Mouse (Mus musculus): ENCODE measurements around the gene Vmn1r203. TPM values are rescaled to one million over a fixed set of nuclear protein-coding genes. Genes with fewer than 3 reads are reported as not detected.
"Not testable (repeated sequence)": the region's sequence is repeated elsewhere in the genome, so short reads cannot be mapped to it uniquely, and the experiment has no call there.

The Vmn1r203 gene
- not detected in 2 replicates for polyA plus RNA-seq (2012; ENCODE audit: insufficient read depth, low replicate concordance)

DNA sequence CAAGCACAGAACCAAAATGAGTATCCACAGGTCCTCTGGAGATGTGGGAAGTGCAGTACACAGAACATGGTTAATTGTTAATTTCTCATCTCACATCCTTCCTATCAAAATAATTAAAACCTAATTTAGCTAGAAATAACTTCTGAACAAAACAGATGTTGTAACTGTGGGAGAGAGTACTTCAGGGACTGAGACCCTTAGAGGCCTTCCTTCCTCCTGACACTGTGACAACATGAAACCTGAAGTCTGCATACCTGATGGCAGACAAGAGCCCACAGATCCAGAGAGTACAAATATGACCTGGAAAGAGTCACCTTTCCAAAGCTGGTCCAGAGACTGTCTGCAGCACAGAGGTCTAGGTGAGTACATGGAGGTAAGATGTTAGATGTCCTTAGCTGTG lies at the start of gene Vmn1r203:
Gene Vmn1r203 (plus strand): TSS at position 301 of the 400 bp plus-strand sequence.
- H3K4me3 ChIP-seq (replicated peaks): no peak within 1 kb of the TSS
- H3K9me3 ChIP-seq: no peaks in the 10 kb centered on the region
- H3K36me3 ChIP-seq (replicated peaks; ENCODE audit: low read length): no peaks in the 10 kb centered on the region
- TF ChIP-seq FLI1 (IDR thresholded peaks at IDR 0.05; ENCODE audit: low read length) (no peak), GATA1 (IDR thresholded peaks at IDR 0.05; ENCODE audit: borderline replicate concordance, low read length) (no peak)
- H3K27me3 ChIP-seq (replicated peaks): no peaks in the 10 kb centered on the region
- no peaks in the 10 kb centered on the region for H3K4me1 ChIP-seq

DNA sequence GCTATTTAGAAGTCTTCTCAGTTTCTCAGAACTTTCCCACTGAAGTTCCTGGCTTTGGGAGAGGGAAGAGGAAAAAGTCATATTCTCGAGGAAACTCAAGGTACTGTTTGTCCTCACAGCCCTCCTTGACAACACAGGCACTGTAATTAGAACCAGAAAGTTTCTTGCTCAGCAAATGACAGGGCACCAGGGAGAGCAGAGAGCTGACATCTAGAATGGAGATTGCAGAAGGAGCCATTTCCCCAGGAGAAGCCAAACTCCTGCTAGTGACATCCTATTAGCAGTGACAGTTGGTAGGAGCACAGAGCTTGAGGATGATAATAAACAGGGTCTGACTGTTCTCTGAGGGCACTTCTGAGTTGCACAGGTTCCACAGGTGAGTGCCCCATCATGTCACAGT lies 46.3 kb upstream of the Vmn1r203 start, which contains the start of gene Vmn1r201:
Gene Vmn1r201 (plus strand): TSS at position 301 of the 400 bp plus-strand sequence.
- Histone ChIP-seq H3K9me3 (peaks cover 9% of the 10 kb centered on the region; the same call in 1 of the 2 replicates), H3K36me3 (replicated peaks; ENCODE audit: low read length) (no peaks in the 10 kb centered on the region), H3K4me1 (no peaks in the 10 kb centered on the region), H3K4me3 (replicated peaks) (no peak within 1 kb of the TSS), H3K27me3 (replicated peaks) (no peaks in the 10 kb centered on the region)
- TF ChIP-seq FLI1 (IDR thresholded peaks at IDR 0.05; ENCODE audit: low read length) (no peak), GATA1 (IDR thresholded peaks at IDR 0.05; ENCODE audit: borderline replicate concordance, low read length) (no peak)

DNA sequence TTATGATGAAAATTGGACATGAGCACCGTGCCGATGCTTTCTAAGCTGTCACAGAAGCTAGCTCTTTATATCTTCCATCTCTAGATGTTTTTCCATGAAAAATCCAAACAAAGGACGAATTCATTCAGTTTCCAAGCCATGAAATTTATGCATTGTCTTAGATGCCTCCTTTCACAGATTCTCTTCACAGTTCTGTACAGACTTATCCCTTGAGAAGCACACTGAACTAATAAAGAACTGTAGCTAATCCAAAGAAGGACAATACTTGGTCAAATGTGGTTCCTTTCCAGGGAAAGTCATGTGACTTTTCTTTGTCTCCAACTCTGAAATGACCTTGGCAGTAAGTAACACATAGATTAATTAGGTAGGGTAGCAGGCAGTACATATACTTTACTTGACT lies 15.5 kb upstream of the Vmn1r203 start:
- no peaks in the 10 kb centered on the region for H3K27me3 ChIP-seq (replicated peaks)
- TF ChIP-seq FLI1 (IDR thresholded peaks at IDR 0.05; ENCODE audit: low read length) (no peak), GATA1 (IDR thresholded peaks at IDR 0.05; ENCODE audit: borderline replicate concordance, low read length) (no peak)
- H3K4me3 ChIP-seq (replicated peaks): no peak overlapping the region
- no peaks in the 10 kb centered on the region for H3K36me3 ChIP-seq (replicated peaks; ENCODE audit: low read length)
- no peaks in the 10 kb centered on the region for H3K4me1 ChIP-seq
- H3K9me3 ChIP-seq: no peaks in the 10 kb centered on the region

DNA sequence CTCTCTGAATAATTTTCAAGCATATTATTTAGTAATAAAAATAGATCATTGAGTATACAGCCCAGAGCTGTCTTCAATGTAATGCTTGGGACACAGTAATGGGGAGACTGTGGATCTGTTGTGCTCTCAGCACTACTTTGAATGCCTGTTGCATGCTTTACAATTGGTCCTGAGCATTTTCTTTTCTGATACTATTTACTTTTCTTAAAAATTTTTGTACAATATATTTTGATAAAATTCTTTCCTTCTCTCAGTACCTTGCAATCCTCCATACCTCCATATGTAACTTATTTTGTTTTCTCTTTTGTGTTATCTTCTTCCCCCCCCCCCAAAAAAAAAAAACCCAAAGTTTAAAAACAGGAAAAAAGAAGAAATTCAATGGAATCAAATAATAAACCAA lies 12.6 kb upstream of the Vmn1r203 start, which contains the start of gene Vmn1r202:
Gene Vmn1r202 (minus strand): TSS at position 101 of the 400 bp plus-strand sequence.
- H3K27me3 ChIP-seq (replicated peaks): no peaks in the 10 kb centered on the region
- H3K4me3 ChIP-seq (replicated peaks): no peak within 1 kb of the TSS
- H3K4me1 ChIP-seq: no peaks in the 10 kb centered on the region
- no peak for TF ChIP-seq FLI1 (IDR thresholded peaks at IDR 0.05; ENCODE audit: low read length)
- no peak for TF ChIP-seq GATA1 (IDR thresholded peaks at IDR 0.05; ENCODE audit: borderline replicate concordance, low read length)
- no peaks in the 10 kb centered on the region for H3K9me3 ChIP-seq
- no peaks in the 10 kb centered on the region for H3K36me3 ChIP-seq (replicated peaks; ENCODE audit: low read length)

DNA sequence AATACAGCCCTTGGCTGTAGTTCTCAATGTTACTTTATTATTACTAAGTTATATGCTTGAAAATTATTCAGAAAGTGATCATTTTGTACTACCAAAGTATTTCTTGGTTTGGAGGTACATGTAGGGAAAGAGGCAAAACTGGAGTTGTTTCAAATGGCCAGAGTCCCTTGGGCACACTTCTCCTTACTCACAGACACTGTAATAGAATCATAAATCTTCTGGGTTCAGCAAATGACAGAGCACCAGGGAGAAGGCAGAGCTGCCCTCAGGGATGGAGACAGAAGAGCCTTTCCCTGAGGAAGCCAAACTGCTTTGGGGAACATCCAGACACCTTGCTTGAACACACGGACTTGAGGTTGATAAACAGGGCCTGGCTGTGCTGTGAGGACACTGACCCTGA lies 35.0 kb downstream of the Vmn1r203 start, which contains the start of gene Vmn1r204:
Gene Vmn1r204 (plus strand): TSS at position 301 of the 400 bp plus-strand sequence.
- H3K36me3 ChIP-seq (replicated peaks; ENCODE audit: low read length); H3K27me3 ChIP-seq (replicated peaks); H3K4me3 ChIP-seq (replicated peaks); H3K4me1 ChIP-seq; H3K9me3 ChIP-seq: not testable (repeated sequence)

DNA sequence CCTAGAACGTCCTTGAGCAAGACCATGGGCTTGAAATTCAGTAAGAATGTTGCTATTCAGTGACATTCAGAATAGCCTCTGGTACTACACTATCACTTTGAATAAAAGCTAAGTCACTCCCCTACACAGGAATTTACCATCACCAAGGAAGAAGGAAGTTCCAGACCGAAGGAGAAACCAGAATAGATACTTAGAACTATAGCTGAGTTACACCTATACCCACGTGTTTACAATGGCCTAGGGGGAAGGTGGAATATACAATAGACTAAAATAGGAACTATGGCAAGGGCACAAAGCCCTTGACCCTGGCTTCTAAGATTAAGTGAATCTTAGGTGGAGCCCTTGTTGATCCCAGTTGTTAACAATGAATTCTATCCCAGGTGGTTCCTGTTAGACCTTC lies 57.0 kb downstream of the Vmn1r203 start:
- not testable (repeated sequence) for H3K27me3 ChIP-seq (replicated peaks); H3K4me3 ChIP-seq (replicated peaks); H3K36me3 ChIP-seq (replicated peaks; ENCODE audit: low read length); H3K4me1 ChIP-seq; H3K9me3 ChIP-seq

Other genes starting within 250 kb of the Vmn1r203 start
- gene Vmn1r195, start 247.6 kb upstream of the Vmn1r203 start, polyA plus RNA-seq (2012; ENCODE audit: insufficient read depth, low replicate concordance): not detected in 2 replicates
- 0.42 TPM in 1 of 2 replicates, not detected in the other for gene Vmn1r196, start 228.2 kb upstream of the Vmn1r203 start, polyA plus RNA-seq (2012; ENCODE audit: insufficient read depth, low replicate concordance)
- not detected in 2 replicates for gene Vmn1r197, start 193.5 kb upstream of the Vmn1r203 start, polyA plus RNA-seq (2012; ENCODE audit: insufficient read depth, low replicate concordance)
- gene Vmn1r198, start 167.8 kb upstream of the Vmn1r203 start, polyA plus RNA-seq (2012; ENCODE audit: insufficient read depth, low replicate concordance): not detected in 2 replicates
- not detected in 2 replicates for gene Vmn1r199, start 138.3 kb upstream of the Vmn1r203 start, polyA plus RNA-seq (2012; ENCODE audit: insufficient read depth, low replicate concordance)
- not detected in 2 replicates for gene Vmn1r200, start 127.7 kb upstream of the Vmn1r203 start, polyA plus RNA-seq (2012; ENCODE audit: insufficient read depth, low replicate concordance)
- not detected in 2 replicates for gene Vmn1r201, start 46.2 kb upstream of the Vmn1r203 start, polyA plus RNA-seq (2012; ENCODE audit: insufficient read depth, low replicate concordance)
- gene Vmn1r202, start 12.7 kb upstream of the Vmn1r203 start, polyA plus RNA-seq (2012; ENCODE audit: insufficient read depth, low replicate concordance): 0.39 TPM in 1 of 2 replicates, not detected in the other
- gene Vmn1r204, start 35.1 kb downstream of the Vmn1r203 start, polyA plus RNA-seq (2012; ENCODE audit: insufficient read depth, low replicate concordance): not detected in 2 replicates
- gene Vmn1r205, start 74.9 kb downstream of the Vmn1r203 start, polyA plus RNA-seq (2012; ENCODE audit: insufficient read depth, low replicate concordance): not detected in 2 replicates
- gene Vmn1r206, start 106.1 kb downstream of the Vmn1r203 start, polyA plus RNA-seq (2012; ENCODE audit: insufficient read depth, low replicate concordance): not detected in 2 replicates
- not detected in 2 replicates for gene Vmn1r207-ps, start 211.5 kb downstream of the Vmn1r203 start, polyA plus RNA-seq (2012; ENCODE audit: insufficient read depth, low replicate concordance)

All from megakaryocyte, embryonic 14.5 days (primary cell).